Mouse (Mus musculus) layer of hippocampus, postnatal 25 days (tissue): ENCODE results near the gene Tpst2. TPM values are rescaled to one million over a fixed set of nuclear protein-coding genes. Genes with fewer than 3 reads are reported as not detected.

Experiments
- DNase-seq, 2 experiments: peaks; one replicate each; pipeline ENCODE4 v3.0.0; 2022; ENCODE audit warnings: mixed read lengths in 2 of 2, low spot score in 1 of 2; ENCODE audit errors: extremely low spot score in 1 of 2
- total RNA-seq, 2 experiments: library from RNA; stranded (reverse); gene quantifications; 2 replicates each; pipeline ENCODE4 v1.2.3; 2021

Tpst2 gene
- total RNA-seq, 2 experiments from 2014 or later, result 45.9 to 46.2 TPM

GRCm38 (mm10) chr5:112280863-112281660 is 4.6 kb downstream of the Tpst2 start:
- DNase-seq, result no peak

GRCm38 (mm10) chr5:112281676-112282075 is 5.2 kb downstream of the Tpst2 start:
- no peak for DNase-seq

GRCm38 (mm10) chr5:112282123-112282779 is 5.8 kb downstream of the Tpst2 start:
- DNase-seq, result no peak

- DNase-seq, result no peak
Observed at GRCm38 (mm10) chr5:112282780-112283482, 6.4 kb downstream of the Tpst2 start.

GRCm38 (mm10) chr5:112283543-112284202 is 7.2 kb downstream of the Tpst2 start:
- DNase-seq, result no peak

- no peak for DNase-seq
Observed at GRCm38 (mm10) chr5:112284203-112284582, 7.7 kb downstream of the Tpst2 start.

- no peak for DNase-seq
Observed at GRCm38 (mm10) chr5:112285548-112286085, 9.1 kb downstream of the Tpst2 start.

- DNase-seq, result no peak
Observed at GRCm38 (mm10) chr5:112286608-112286983, 10.1 kb downstream of the Tpst2 start.

- DNase-seq, result no peak
Observed at GRCm38 (mm10) chr5:112286984-112287641, 10.6 kb downstream of the Tpst2 start.

- DNase-seq, result no peak
Observed at GRCm38 (mm10) chr5:112287652-112288051, 11.2 kb downstream of the Tpst2 start.

GRCm38 (mm10) chr5:112288193-112289141 is 12.0 kb downstream of the Tpst2 start:
- DNase-seq, result no peak

GRCm38 (mm10) chr5:112289236-112289635 is 12.7 kb downstream of the Tpst2 start:
- no peak for DNase-seq

- no peak for DNase-seq
Observed at GRCm38 (mm10) chr5:112289819-112290535, 13.5 kb downstream of the Tpst2 start.

- DNase-seq, result no peak
Observed at GRCm38 (mm10) chr5:112290536-112290880, 14.0 kb downstream of the Tpst2 start.

GRCm38 (mm10) chr5:112291866-112292265 is 15.4 kb downstream of the Tpst2 start:
- no peak for DNase-seq

- DNase-seq, result no peak
Observed at GRCm38 (mm10) chr5:112292343-112292980, 16.0 kb downstream of the Tpst2 start.

GRCm38 (mm10) chr5:112293800-112294199 is 17.3 kb downstream of the Tpst2 start:
- no peak for DNase-seq

GRCm38 (mm10) chr5:112294696-112295095 is 18.2 kb downstream of the Tpst2 start:
- DNase-seq, result no peak
